Mouse (Mus musculus): ENCODE measurements around the gene Wwox.

DNA sequence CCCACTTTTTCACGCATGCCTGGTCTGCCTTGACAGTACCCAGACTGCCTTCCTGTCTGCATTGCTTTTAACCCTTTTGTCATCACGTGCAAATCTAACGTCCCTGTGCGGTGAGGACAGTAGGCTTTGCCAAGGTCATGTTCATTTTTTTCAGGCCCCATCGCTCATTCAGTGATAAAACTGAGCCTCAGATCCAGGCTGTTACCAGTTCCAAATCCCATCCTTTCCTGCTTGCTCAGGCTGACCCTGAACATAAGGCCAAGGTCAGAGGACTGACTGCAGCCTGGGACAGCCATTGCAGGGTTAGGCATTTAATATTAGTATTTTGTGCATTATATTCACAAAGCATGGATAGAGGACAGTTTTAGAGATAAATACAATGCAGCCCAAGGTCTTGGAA is 41.1 kb upstream of the Wwox start:
- no peak for TF ChIP-seq GATA1 (IDR thresholded peaks at IDR 0.05; ENCODE audit: borderline replicate concordance, low read length)
- no peak for TF ChIP-seq FLI1 (IDR thresholded peaks at IDR 0.05; ENCODE audit: low read length)

Data from megakaryocyte, embryonic 14.5 days (primary cell).